Comparison of ENCODE assay signal across 8 mouse cellular contexts in genomic region chrX:71381571-71381970, GRCm38 (mm10). TPM values are rescaled to one million over a fixed set of nuclear protein-coding genes. Genes with fewer than 3 reads are reported as not detected.
DNase-seq lines count a peak whose midpoint lies in the region; ATAC-seq and TF ChIP-seq lines count a peak whose summit lies in the region.
"Had no signal": no experiment of that assay in that cellular context is flagged by ENCODE, and none has a peak within 500 bp of the region (broad histone marks: within the 10 kb centered on the region; RNA-seq: fewer than 3 reads in every experiment).

No protein-coding gene starts in this region.

- POLR2A ChIA-PET in Patski (lab: Charles Lee), result no interaction called here

- whole genome bisulfite sequencing in hindbrain, embryonic 10.5 days, result 48% methylated on average over 5 of the region's 5 CpGs
- WGBS in hindbrain, embryonic 12.5 days, result 44% methylated on average over 5 of the region's 5 CpGs

- H3K27me3 ChIP-seq in hindbrain, embryonic 10.5 days (ENCODE audit: insufficient read depth, poor library complexity, severe bottlenecking), result no peaks in the 10 kb centered on the region
- no peaks in the 10 kb centered on the region for H3K27me3 ChIP-seq in hindbrain, embryonic 12.5 days
- no peaks in the 10 kb centered on the region for H3K27me3 ChIP-seq in C2C12 (ENCODE audit: control insufficient read depth, insufficient read depth, insufficient read length)
- peaks cover 27% of the 10 kb centered on the region for H3K27me3 ChIP-seq in Patski
- H3K27me3 ChIP-seq: embryonic facial prominence, embryonic 13.5 days had no signal

- H3ac ChIP-seq in C2C12 (ENCODE audit: control insufficient read depth, insufficient read length, low read depth), result no peak overlapping the region

- H3K36me3 ChIP-seq in hindbrain, embryonic 10.5 days, result no peaks in the 10 kb centered on the region
- H3K36me3 ChIP-seq in hindbrain, embryonic 12.5 days, result no peaks in the 10 kb centered on the region
- H3K36me3 ChIP-seq in C2C12 (ENCODE audit: control insufficient read depth, insufficient read depth), result no peaks in the 10 kb centered on the region
- H3K36me3 ChIP-seq: embryonic facial prominence, embryonic 13.5 days had no signal

- CTCF ChIA-PET in Patski (lab: Charles Lee), result interaction anchor here (0.8 to 0.9 kb wide), 2 partner anchors 12 to 16 kb away, joined by 3 read pairs; no protein-coding TSS in a partner anchor

- H3K4me2 ChIP-seq in hindbrain, embryonic 12.5 days (replicated peaks), result no peak overlapping the region
- H3K4me2 ChIP-seq: embryonic facial prominence, embryonic 13.5 days had no signal

- peak; percentile 7 for DNase-seq in hindbrain, embryonic 10.5 days (ENCODE audit: low spot score)
- DNase-seq in Patski (ENCODE audit: low read depth, low spot score), result no peak
- DNase-seq in lung, postnatal 36 days, result peak; percentile 67
- peak; percentile 39 for DNase-seq in thymus, postnatal 4 days

- ATAC-seq in hindbrain, embryonic 12.5 days (ENCODE audit: low FRiP score), result no peak
- ATAC-seq in Patski, result no peak
- ATAC-seq in granulocyte monocyte progenitor cell, adult 5-6 weeks (replicated peaks; ENCODE audit: poor library complexity, severe bottlenecking), result peak; percentile 62

- no peaks in the 10 kb centered on the region for H3K4me1 ChIP-seq in hindbrain, embryonic 10.5 days (replicated peaks)
- no peaks in the 10 kb centered on the region for H3K4me1 ChIP-seq in hindbrain, embryonic 12.5 days
- H3K4me1 ChIP-seq: embryonic facial prominence, embryonic 13.5 days had no signal

- H3K4me3 ChIP-seq in hindbrain, embryonic 10.5 days, result no peak overlapping the region
- H3K4me3 ChIP-seq in hindbrain, embryonic 12.5 days, result no peak overlapping the region
- H3K4me3 ChIP-seq in C2C12 (ENCODE audit: insufficient read depth, poor library complexity, severe bottlenecking), result no peak overlapping the region
- H3K4me3 ChIP-seq: embryonic facial prominence, embryonic 13.5 days had no signal

- TF ChIP-seq CTCF in C2C12 (IDR thresholded peaks at IDR 0.05; ENCODE audit: control insufficient read depth, insufficient read depth, insufficient read length), result peak; percentile 10
- TF ChIP-seq CTCF in Patski (IDR thresholded peaks at IDR 0.05), result peak; percentile 71

- H3K9me3 ChIP-seq in hindbrain, embryonic 10.5 days, result no peaks in the 10 kb centered on the region
- no peaks in the 10 kb centered on the region for H3K9me3 ChIP-seq in hindbrain, embryonic 12.5 days (replicated peaks)
- H3K9me3 ChIP-seq: embryonic facial prominence, embryonic 13.5 days had no signal

- H3K9ac ChIP-seq in hindbrain, embryonic 12.5 days, result no peak overlapping the region
- H3K9ac ChIP-seq: embryonic facial prominence, embryonic 13.5 days had no signal

- no peaks in the 10 kb centered on the region for H3K79me3 ChIP-seq in C2C12 (ENCODE audit: low read depth)

- in situ Hi-C loops in Patski (cut with MboI; ENCODE audit: low pct_unique_long_range_greater_than_20kb), result loop anchor here (25.0 kb wide), 1 partner anchor 794 kb away; no protein-coding TSS in a partner anchor

- no peak overlapping the region for H3K27ac ChIP-seq in hindbrain, embryonic 10.5 days
- H3K27ac ChIP-seq in hindbrain, embryonic 12.5 days, result no peak overlapping the region
- H3K27ac ChIP-seq: embryonic facial prominence, embryonic 13.5 days had no signal

- no peaks in the 10 kb centered on the region for H3K79me2 ChIP-seq in C2C12 (ENCODE audit: control insufficient read depth, insufficient read depth)

TF ChIP-seq in C2C12, 6 proteins besides CTCF, POLR2A, EP300 and RAD21:
- no peak for TF ChIP-seq CEBPB (IDR thresholded peaks at IDR 0.05; ENCODE audit: low read depth)
- TF ChIP-seq USF1 (IDR thresholded peaks at IDR 0.05; ENCODE audit: low read depth), result no peak
- TF ChIP-seq MYOG (IDR thresholded peaks at IDR 0.05; ENCODE audit: control insufficient read depth, extremely low read depth, insufficient read length), result no peak
- no peak for TF ChIP-seq FOSL1 (IDR thresholded peaks at IDR 0.05; ENCODE audit: insufficient read depth, low read length, poor library complexity, severe bottlenecking)
- TF ChIP-seq MYOD1 (IDR thresholded peaks at IDR 0.05; ENCODE audit: control insufficient read depth, insufficient read length, low read depth), result no peak
- TF ChIP-seq MAX (IDR thresholded peaks at IDR 0.05), result no peak

RNA-seq across cellular contexts. Expression of gene Mtmr1, which starts 17.0 kb away (rescaled TPM):
- polyA plus RNA-seq in hindbrain, embryonic 10.5 days (2016; fragmentation: Nextera tagmentation; extraction: Ambion mirVana), result 6.3 and 7.9 TPM in 2 replicates
- polyA plus RNA-seq in hindbrain, embryonic 12.5 days (2016; fragmentation: Nextera tagmentation; extraction: Ambion mirVana), result 18.4 and 21.7 TPM in 2 replicates
- polyA plus RNA-seq in C2C12 (2012; fragmentation: generic; extraction: Trizol) (2.6 TPM), Patski (2021) (21.6 TPM)
- 44.9 and 49.7 TPM in 2 replicates for total RNA-seq in granulocyte monocyte progenitor cell, adult 5-6 weeks (2014; fragmentation: Nextera tagmentation)
- 44.3 and 45.2 TPM in 2 replicates for total RNA-seq in granulocyte monocyte progenitor cell, adult 5-6 weeks (2017)
